Mouse (Mus musculus): ENCODE measurements around the gene Pfdn6.
"Not testable (repeated sequence)": the region's sequence is repeated elsewhere in the genome, so short reads cannot be mapped to it uniquely, and the experiment has no call there.

DNA sequence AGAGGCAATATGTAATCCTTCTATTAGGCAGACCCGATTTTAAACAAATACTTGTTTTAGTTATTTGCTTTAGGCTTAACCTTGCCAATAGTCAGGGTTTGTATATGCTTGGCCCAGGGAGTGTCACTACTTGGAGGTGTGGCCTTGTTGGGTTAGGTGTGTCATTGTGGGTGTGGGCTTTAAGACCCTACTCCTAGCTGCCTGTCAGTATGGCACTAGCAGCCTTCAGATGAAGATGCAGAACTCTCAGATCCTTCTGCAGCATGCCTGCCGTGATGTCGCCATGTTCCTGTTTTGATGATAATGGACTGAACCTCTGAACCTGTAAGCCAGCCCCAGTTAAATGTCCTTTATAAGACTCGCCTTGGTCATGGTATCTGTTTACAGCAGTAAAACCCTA, 47.1 kb downstream of the Pfdn6 start:
- TF ChIP-seq POLR2A (IDR thresholded peaks at IDR 0.05; ENCODE audit: low read depth, low read length); CTCF (IDR thresholded peaks at IDR 0.05; ENCODE audit: extremely low read depth, insufficient read length, insufficient replicate concordance, low read depth, low read length): not testable (repeated sequence)

Data from small intestine, adult 2 months (tissue).